Mouse (Mus musculus) central nervous system, embryonic 11.5 days (tissue): Measurements from ENCODE around the gene Cbfb. TPM values are rescaled to one million over a fixed set of nuclear protein-coding genes. Genes with fewer than 3 reads are reported as not detected.

Source experiments
- polyA plus RNA-seq: library from polyadenylated mRNA; depleted of rRNA; stranded (reverse); fragments of >200 nt; gene quantifications from 2 replicates; pipeline ENCODE4 v1.2.3, GENCODE M21; 2012; rRNA removed

The Cbfb gene
- 33.6 and 64.2 TPM in 2 replicates for polyA plus RNA-seq

DNA sequence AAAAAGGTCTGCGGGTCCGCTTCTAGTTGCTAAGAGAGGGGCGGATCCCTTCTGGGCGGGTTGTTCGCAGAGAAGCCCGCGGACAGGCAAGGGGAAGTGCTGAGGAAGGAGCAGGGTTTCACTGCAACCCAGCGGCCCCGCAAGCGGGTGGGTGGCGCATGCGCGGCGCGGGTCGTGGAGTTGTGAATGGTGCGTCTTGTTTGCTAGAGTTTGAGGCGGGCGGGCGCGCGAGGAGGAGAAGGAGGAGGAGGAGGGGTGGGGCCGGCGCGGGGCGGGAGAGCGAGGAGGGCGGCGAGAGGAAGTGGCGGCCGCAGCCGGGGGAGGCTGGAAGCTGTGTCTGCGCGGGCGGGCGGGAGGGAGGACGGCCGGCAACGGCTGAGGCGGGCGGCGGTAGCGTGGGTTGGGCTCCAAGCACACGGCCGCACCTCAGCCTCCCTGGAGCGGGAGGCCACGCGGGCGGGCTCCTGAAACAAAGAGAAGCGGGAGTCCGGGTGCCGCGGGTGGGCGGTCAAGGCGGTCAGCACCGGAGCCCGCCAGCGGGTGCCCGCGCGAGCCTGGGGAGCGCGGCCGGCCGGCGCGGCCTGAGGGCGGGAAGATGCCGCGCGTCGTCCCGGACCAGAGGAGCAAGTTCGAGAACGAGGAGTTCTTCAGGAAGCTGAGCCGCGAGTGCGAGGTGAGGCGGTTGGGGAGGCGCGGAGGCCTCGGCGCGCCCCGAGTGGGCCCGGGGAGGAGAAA lies at the start of gene Cbfb:
Gene Cbfb, plus strand, starts transcription at position 294 of the 735 bp plus-strand sequence.

DNA sequence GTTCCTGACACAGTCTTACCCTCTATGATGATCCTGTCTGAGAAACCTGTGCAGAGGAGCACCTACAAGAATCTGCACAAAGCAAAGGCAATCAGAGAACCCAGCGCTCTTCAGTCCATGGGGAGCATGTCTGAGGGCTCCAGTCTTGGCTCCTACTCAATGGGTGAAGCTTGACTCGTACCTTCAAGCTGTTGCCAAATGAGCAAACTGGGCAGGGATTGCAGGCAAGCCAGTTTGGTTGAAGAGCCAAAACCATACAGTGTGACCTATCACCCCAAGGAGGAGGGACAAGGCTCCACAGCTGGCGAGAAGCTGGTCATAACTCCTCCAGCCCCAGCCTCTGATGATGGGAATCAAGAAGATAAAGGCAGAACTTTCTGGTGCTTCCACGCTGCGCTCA lies 39.0 kb upstream of the Cbfb start, which contains the start of gene Ces4a:
Gene Ces4a, plus strand, starts transcription at position 292 of the 400 bp plus-strand sequence.

DNA sequence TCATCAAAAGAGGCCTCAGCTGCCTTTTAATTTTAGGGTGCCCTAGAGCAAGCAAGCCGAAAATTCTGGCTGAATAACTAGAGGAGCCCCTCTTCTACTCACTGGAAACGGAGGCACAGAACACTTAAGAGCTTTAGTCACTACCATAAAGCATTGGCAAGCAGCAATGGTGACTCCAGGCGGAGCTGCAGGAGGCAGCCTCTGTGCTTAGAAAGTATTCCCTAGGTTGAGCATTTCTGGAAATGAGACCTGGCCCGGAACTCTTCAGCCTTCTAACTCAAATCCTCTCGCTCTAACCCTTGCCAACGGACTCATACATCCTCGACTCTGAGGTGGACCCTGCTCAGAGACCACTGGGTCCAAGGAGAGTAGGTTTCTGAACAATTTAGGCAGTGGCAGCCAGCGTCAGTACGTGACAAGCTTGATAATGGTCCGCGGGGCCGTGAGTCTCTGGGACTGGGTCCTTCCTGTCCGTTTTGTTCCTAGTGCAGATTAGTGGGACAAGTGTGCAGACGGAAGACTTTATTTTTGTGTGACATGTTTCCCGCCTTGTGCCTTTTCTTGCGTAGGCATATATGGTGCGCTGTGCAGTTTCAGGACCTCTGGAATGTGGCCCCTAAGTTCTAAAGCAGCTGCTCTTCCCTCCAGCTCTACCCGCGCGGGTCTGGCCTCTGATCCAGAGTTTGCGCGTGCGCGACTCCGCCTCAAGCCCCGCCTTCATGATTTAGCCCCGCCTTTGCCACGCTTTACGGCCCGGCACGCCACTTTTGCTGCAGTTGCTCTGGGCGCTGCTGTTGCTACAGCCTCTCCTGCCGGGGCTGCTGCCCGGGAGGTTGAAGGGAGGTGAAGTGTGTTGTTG lies 54.2 kb downstream of the Cbfb start, which contains the start of gene D230025D16Rik:
Gene D230025D16Rik, plus strand, starts transcription at position 733 of the 859 bp plus-strand sequence.

DNA sequence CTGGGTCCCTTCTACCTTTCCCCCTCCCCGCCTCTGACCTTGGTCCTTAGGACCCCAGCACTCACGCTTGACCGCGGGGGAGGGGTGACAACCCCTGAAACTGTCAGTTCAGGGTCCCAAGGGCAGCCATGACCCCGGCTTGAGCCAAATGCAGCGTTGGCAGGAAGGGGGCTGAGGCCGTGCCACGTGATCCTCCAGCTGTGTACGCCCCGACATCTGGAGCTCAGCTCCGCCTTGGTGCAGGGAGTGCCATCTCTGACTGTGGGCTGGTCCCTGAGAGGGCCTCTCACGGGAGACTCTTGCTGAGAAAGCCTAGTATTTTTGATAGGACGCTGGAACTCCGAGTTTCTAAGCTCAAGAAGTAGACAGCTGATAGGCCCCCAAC lies 84.5 kb downstream of the Cbfb start, which contains the start of gene B3gnt9:
Gene B3gnt9, minus strand, starts transcription at position 188 of the 385 bp plus-strand sequence.

DNA sequence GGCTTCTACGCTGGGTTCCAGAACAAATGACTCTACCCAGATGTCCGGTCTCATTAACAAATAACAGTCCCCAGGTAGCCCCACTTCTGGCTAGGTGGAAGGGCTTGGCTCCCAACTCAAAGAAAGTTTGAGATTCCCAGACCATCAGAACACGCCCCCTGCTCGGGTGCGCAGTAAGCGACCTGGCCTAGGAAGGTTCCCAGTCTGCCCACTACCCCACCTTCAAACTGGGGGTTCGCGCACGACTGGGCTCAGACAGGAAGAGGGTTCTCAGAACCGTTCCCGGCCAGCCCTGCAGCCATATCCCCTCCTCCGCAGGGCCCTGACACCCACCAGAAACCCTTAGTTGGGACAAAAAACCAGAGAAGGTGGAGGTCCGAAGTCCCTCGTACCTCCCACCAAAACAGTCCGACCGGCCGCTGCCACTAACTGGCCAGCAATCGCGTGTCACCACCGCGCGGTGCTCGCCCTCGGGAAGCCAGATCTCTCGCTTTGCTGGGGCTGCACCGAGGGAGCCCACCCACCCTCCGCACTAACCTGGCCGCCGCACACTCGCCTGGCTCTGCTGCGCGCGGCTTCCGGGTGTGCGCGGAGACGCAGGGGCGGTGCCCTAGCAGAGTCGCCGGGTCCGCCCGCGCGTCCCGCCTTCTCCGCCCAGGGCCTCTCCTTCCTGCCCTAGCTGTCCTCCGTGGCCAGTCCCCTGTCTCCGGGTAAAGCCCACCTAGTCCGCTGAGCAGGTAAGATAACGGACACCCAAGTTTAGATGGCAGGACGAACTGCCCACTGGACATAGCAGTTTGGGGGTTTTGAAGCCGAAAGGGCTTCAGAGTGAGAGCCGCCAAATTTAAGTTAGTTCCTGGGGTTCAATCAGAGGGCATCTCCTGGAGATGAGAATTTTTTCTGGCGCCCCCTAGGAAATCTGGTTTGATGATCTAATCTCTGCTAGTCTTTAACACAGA lies 93.8 kb downstream of the Cbfb start, which contains the start of the genes Tradd and Fbxl8:
Gene Tradd, minus strand, starts transcription at position 586 of the 959 bp plus-strand sequence.
Gene Fbxl8, plus strand, starts transcription at position 625 of the 959 bp plus-strand sequence.

Other genes with a start within 250 kb of the Cbfb start
- 0.02 TPM in 1 of 2 replicates, not detected in the other for gene Ces2e, start 244.4 kb upstream of the Cbfb start, polyA plus RNA-seq
- 0.02 TPM in 1 of 2 replicates, not detected in the other for gene Ces2f, start 223.3 kb upstream of the Cbfb start, polyA plus RNA-seq
- gene Ces2g, start 209.0 kb upstream of the Cbfb start, polyA plus RNA-seq, result 0.27 and 0.44 TPM in 2 replicates
- gene Ces2h, start 169.8 kb upstream of the Cbfb start, polyA plus RNA-seq, result not detected in 2 replicates
- gene Ces3a, start 122.1 kb upstream of the Cbfb start, polyA plus RNA-seq, result not detected in 2 replicates
- not detected in 2 replicates for gene Ces3b, start 86.9 kb upstream of the Cbfb start, polyA plus RNA-seq
- not detected in 2 replicates for gene Ces4a, start 38.9 kb upstream of the Cbfb start, polyA plus RNA-seq
- gene D230025D16Rik, start 54.5 kb downstream of the Cbfb start, polyA plus RNA-seq, result 19.5 and 27.4 TPM in 2 replicates
- gene B3gnt9, start 84.5 kb downstream of the Cbfb start, polyA plus RNA-seq, result 5.5 and 7.9 TPM in 2 replicates
- gene Tradd, start 93.9 kb downstream of the Cbfb start, polyA plus RNA-seq, result 7.0 and 9.8 TPM in 2 replicates
- 0.94 and 1.1 TPM in 2 replicates for gene Fbxl8, start 94.0 kb downstream of the Cbfb start, polyA plus RNA-seq
- gene Hsf4, start 99.1 kb downstream of the Cbfb start, polyA plus RNA-seq, result 0.14 and 0.31 TPM in 2 replicates
- gene Nol3, start 105.5 kb downstream of the Cbfb start, polyA plus RNA-seq, result 1.3 and 1.8 TPM in 2 replicates
- gene 4931428F04Rik, start 119.2 kb downstream of the Cbfb start, polyA plus RNA-seq, result 49.0 and 56.8 TPM in 2 replicates
- 11.9 and 13.4 TPM in 2 replicates for gene Exoc3l, start 125.4 kb downstream of the Cbfb start, polyA plus RNA-seq
- gene E2f4, start 127.0 kb downstream of the Cbfb start, polyA plus RNA-seq, result 125 and 133 TPM in 2 replicates
- gene Elmo3, start 134.9 kb downstream of the Cbfb start, polyA plus RNA-seq, result 2.1 and 3.4 TPM in 2 replicates
- 1.9 and 3.0 TPM in 2 replicates for gene Lrrc29, start 155.6 kb downstream of the Cbfb start, polyA plus RNA-seq
- 51.1 and 89.1 TPM in 2 replicates for gene Tmem208, start 155.7 kb downstream of the Cbfb start, polyA plus RNA-seq
- gene Fhod1, start 177.3 kb downstream of the Cbfb start, polyA plus RNA-seq, result 18.4 and 21.0 TPM in 2 replicates
- gene Slc9a5, start 178.2 kb downstream of the Cbfb start, polyA plus RNA-seq, result 28.6 and 31.2 TPM in 2 replicates
- 3.6 and 3.9 TPM in 2 replicates for gene Plekhg4, start 202.6 kb downstream of the Cbfb start, polyA plus RNA-seq
- not detected in 2 replicates for gene Kctd19, start 242.8 kb downstream of the Cbfb start, polyA plus RNA-seq
- 2.1 and 4.3 TPM in 2 replicates for gene Lrrc36, start 242.9 kb downstream of the Cbfb start, polyA plus RNA-seq